Mouse (Mus musculus) kidney, adult 2 months (tissue): ENCODE results near the gene Slc5a10. TPM values are rescaled to one million over a fixed set of nuclear protein-coding genes. Genes with fewer than 3 reads are reported as not detected.

Source experiments
- DNase-seq: peaks from one replicate; pipeline ENCODE4 v3.0.0; 2021
- H3K27ac ChIP-seq: fragments of 200-500 bp; 2 replicates; pipeline ENCODE4 v1.5.1; 2012; ENCODE audit warnings: low read depth, low read length, control low read depth, inconsistent platforms; ENCODE audit not compliant: insufficient read depth
- H3K27me3 ChIP-seq: fragments of 200-500 bp; replicated peaks from 2 replicates; pipeline ENCODE4 v1.6.1; 2012; ENCODE audit warnings: mild to moderate bottlenecking, moderate library complexity, low read length, inconsistent platforms; ENCODE audit not compliant: control insufficient read depth, insufficient read depth
- H3K36me3 ChIP-seq: fragments of 200-500 bp; 2 replicates; pipeline ENCODE4 v1.6.1; 2012; ENCODE audit warnings: mild to moderate bottlenecking, moderate library complexity, low read length, inconsistent platforms; ENCODE audit not compliant: control insufficient read depth, insufficient read depth
- H3K4me1 ChIP-seq: fragments of 200-500 bp; 2 replicates; pipeline ENCODE4 v1.6.1; 2011; ENCODE audit warnings: low read length; ENCODE audit not compliant: control insufficient read depth, insufficient read depth
- H3K4me3 ChIP-seq: fragments of 200-500 bp; 2 replicates; pipeline ENCODE4 v1.5.1; 2011; ENCODE audit warnings: mild to moderate bottlenecking, low read depth, low read length, control low read depth; ENCODE audit not compliant: insufficient read depth
- CTCF ChIP-seq: fragments of 200-500 bp; conservative IDR thresholded peaks from 2 replicates; pipeline ENCODE4 v1.5.1; 2011; ENCODE audit warnings: low read depth, mild to moderate bottlenecking, control low read depth, low read length, moderate library complexity, mixed read lengths; ENCODE audit not compliant: insufficient read depth, insufficient read length
- POLR2A ChIP-seq: fragments of 200-500 bp; IDR thresholded peaks from one replicate; pipeline ENCODE4 v1.6.1; 2011; ENCODE audit warnings: low read depth, low read length, control low read depth
- WGBS: fragments of 180-500 bp; shearing (Covaris S2); methylation state at CpG from one replicate; pipeline ENCODE4 v1.1.7; 2018; 5-methylcytosine and 5-hydroxymethylcytosine counted together
- polyA plus RNA-seq: library from polyadenylated mRNA; depleted of rRNA; stranded (reverse); fragments of >200 nt; gene quantifications from 2 replicates; pipeline ENCODE4 v1.2.3, GENCODE M21; 2012

Slc5a10 gene
- polyA plus RNA-seq, 1 experiment, result 348 TPM

DNA sequence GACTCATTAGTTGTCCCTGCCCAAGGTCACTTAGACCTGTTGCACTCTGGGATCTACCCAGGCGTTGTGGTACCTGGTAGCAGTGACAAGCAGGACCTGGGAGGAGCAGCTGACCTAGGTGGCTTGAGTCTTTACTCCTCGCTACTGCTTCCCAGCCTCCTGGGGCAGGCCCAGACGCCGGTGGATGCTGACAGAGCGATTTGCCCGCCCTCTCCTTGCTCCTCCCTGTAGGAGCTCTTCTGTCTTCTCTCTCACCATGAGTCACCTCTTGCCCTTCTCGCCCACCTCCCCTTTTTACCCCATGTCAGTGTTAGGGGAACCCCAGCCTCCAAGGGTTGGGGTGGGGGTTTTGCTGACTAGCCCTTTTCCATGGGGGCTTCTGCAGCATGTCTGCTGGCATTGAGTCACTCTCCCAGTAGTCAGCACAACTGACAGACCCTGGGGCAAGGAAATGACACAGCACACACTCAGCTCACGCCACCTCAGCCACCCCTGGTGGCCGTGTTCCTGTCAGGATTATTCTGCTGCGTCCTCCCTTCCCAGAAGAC lies 33.6 kb downstream of the Slc5a10 start:
- DNase-seq, result peak; percentile 46
- no peak overlapping the region for H3K27ac ChIP-seq
- TF ChIP-seq CTCF (no peak), POLR2A (no peak)
- H3K4me1 ChIP-seq, result peaks cover 8% of the 10 kb centered on the region
- H3K4me3 ChIP-seq, result no peak overlapping the region
- WGBS, result 61% methylated on average over 10 of the region's 10 CpGs
- no peaks in the 10 kb centered on the region for H3K36me3 ChIP-seq
- H3K27me3 ChIP-seq, result no peaks in the 10 kb centered on the region

DNA sequence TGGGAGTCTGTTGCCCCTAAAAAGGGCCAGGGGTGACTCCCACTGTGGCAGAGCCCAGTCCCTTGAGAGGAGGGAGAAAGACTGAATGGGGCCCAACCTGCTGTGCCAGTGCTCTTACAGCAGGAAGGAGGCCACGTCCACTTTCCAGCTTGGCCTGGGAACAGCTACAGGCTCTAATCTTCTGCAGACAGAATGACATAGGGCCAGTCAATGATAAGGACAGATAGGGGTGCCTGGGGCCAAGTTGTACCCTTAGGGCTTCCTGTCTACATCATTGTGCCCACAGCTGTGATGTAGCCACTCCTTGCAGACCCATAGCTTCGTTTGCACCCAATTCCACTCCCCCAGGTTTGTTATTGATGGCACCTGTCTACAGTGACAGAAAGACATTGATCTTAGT lies 34.5 kb downstream of the Slc5a10 start:
- DNase-seq, result no peak
- no peak overlapping the region for H3K27ac ChIP-seq
- H3K4me1 ChIP-seq, result peaks cover 8% of the 10 kb centered on the region
- no peak overlapping the region for H3K4me3 ChIP-seq
- TF ChIP-seq CTCF (no peak), POLR2A (no peak)
- no peaks in the 10 kb centered on the region for H3K27me3 ChIP-seq
- H3K36me3 ChIP-seq, result no peaks in the 10 kb centered on the region
- 54% methylated on average over 2 of the region's 2 CpGs for WGBS

DNA sequence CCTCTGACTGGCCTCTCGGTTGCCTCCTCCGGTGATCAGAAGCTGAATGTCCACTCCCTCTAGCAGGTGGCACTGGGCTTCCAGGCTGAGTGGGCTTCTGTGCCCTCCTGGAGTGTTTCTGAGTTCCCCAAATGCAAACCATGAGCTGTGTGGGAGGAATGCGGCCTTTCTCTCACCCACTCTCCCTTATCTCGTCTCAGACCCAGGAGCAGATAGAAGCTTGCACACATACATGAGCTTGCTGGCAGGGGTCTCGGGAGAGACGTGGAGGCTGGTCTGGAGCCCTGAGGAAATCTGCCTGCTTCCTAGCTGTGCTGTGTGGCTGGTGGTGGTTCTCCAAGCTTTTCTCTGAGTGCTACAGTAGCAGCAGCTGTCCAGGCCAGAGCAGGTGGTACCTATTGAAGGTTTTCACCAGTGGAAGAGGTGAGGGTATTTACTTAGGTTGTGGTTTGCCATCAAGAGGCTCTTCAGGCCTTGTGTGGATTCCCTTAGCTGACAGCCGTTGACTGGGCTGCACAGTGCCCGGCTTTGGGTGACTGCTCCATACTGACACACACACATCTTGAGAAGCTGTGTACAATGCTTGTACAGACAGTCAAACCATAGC lies 35.4 kb downstream of the Slc5a10 start:
- Histone ChIP-seq H3K36me3 (no peaks in the 10 kb centered on the region), H3K27me3 (no peaks in the 10 kb centered on the region), H3K4me1 (peaks cover 8% of the 10 kb centered on the region), H3K4me3 (peak overlapping the region; percentile 63), H3K27ac (no peak overlapping the region)
- DNase-seq, result no peak
- TF ChIP-seq POLR2A (no peak), CTCF (no peak)
- 79% methylated on average over 8 of the region's 8 CpGs for WGBS

DNA sequence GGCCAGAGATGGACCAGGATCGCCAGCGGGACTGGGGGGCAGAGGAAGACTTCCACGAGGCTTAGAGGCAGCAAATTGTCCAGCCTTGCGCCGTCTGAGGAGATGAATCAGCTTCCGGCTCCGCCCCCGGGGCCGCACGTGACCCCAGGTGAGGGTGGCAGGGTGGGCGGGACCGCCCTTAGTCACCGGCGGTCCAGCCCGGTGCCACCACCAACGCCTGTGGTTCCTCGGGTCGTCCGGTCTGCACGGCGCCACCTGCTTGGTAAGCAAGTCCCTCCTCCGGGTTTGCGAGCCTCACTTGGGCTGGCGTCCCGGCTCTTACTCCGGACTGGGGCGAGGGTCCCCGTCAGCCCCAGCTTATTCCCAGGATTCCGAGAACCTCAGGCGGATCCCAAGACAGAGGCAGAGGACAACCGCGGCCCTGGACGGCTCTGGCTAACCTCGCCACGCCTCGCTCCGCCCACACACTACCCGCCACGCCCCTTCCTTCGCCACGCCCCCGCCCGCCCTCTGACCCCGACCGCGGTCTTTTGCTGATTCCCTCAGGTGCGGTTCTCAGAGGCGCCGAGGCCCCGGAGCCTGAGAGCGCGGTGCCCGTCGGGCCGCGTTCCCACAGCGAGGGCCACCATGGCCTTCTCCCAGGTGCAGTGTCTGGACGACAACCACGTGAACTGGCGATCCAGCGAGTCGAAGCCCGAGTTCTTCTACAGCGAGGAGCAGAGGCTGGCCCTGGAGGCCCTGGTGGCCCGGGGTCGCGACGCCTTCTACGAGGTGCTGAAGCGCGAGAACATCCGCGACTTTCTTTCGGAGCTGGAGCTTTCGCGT lies 36.5 kb downstream of the Slc5a10 start, which contains the start of gene Fam83g:
Gene Fam83g, plus strand, starts transcription at position 185 of the 825 bp plus-strand sequence.
- TF ChIP-seq CTCF (no peak), POLR2A (peak; percentile 7)
- Histone ChIP-seq H3K27ac (0 out of 2 replicates have a peak within 1 kb of the TSS, but pooled peaks have one; percentile 41), H3K4me3 (peak within 1 kb of the TSS; percentile 63), H3K4me1 (peaks cover 8% of the 10 kb centered on the region), H3K27me3 (no peaks in the 10 kb centered on the region), H3K36me3 (no peaks in the 10 kb centered on the region)
- WGBS, result 4% methylated on average over 76 of the region's 76 CpGs
- DNase-seq, result peak; percentile 87

DNA sequence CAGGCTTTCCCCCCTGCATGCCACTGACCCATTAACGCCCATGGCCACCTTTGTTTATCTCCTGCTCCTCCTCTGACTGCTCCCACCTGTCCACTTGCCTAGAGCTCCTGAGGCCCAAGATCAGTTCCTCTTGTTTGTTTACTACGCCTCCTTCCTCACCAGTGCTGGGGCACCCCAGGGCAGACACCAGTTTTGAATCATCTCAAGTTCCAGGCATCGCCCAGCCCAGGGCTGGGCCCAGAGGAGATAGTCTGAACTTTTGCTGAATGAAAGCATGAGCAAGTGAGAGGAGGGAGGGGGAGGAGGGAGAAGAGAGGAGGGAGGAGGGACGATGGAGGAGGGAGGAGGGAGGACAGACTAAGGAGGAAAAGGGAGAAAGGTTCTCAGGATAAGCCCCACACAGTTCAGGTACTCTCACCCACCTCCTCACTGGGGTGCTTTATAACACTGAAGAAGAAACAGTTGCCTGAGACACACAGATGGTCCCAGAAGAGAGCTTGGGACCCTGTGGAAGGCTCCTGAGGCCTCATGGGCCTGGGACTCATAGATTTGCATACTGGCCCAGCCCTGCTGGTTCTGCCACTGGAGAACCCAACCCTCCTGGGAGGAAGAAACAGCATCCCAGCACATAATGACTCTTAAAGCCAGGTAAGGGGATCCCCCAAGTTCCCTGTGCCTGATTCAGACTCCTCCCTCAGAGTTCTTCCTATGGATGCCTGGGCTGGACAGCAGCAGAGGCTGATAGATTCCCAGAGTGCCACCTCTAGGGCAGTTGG lies 41.3 kb downstream of the Slc5a10 start:
- H3K27ac ChIP-seq, result no peak overlapping the region
- H3K36me3 ChIP-seq, result no peaks in the 10 kb centered on the region
- H3K27me3 ChIP-seq, result no peaks in the 10 kb centered on the region
- no peak overlapping the region for H3K4me3 ChIP-seq
- no peak for TF ChIP-seq CTCF
- TF ChIP-seq POLR2A, result no peak
- peaks cover 5% of the 10 kb centered on the region for H3K4me1 ChIP-seq
- WGBS, result 90% methylated on average over 4 of the region's 4 CpGs
- no peak for DNase-seq

DNA sequence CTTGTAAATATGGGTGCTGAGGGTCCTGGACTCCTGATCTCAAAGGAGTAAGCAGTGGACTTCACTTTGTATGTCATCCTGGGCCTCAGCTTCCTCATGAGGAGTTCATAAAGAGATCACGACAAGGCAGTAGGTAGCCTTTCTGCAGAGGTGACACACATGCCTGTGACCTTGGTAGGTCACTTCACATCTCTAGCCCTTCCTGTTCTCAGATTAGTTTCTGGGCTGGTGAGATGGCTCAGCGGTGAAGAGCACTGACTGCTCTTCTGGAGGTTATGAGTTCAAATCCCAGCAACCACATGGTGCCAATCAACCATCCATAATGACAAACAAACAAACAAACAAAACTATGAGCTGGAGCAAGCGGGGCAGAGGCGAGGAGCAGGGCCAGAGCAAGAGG lies 42.9 kb downstream of the Slc5a10 start:
- no peak overlapping the region for H3K4me3 ChIP-seq
- H3K4me1 ChIP-seq, result no peaks in the 10 kb centered on the region
- no peak overlapping the region for H3K27ac ChIP-seq
- TF ChIP-seq POLR2A (no peak), CTCF (no peak)
- no peak for DNase-seq
- H3K27me3 ChIP-seq, result no peaks in the 10 kb centered on the region
- 90% methylated on average over 4 of the region's 4 CpGs for WGBS
- H3K36me3 ChIP-seq, result no peaks in the 10 kb centered on the region
